Mouse (Mus musculus): ENCODE data around the gene Gm10318.
A peak's percentile ranks its signal among the peaks of the same experiment; 100 is the strongest.

Gm10318 gene

GRCm38 (mm10) chr10:77852559-77852958 is at the start of gene Gm10318:
TSS of gene Gm10318 (plus strand) at chr10:77852859.
- DNase-seq, result no peak

DNA sequence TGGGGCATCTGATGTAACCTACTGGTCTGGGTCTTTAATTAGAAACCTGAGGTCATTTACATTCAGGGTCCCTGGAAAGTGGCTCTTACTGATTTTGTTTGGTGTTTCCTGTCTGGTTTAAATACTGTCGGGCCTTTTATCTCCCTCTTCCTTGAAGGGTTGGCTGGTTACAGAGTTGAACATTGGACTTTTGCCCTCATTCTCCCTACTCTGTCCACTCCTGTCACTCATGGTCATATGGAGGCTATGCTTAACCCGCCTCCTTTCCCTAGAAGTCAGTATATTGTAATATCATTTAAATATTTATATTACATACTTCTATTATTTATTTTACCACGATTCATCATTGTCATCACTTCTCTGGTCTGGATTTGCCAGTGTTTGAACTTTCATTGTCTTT is 48.6 kb upstream of the Gm10318 start:
- no peak for DNase-seq

- no peak for DNase-seq
These were observed 40.9 kb upstream of the Gm10318 start, which contains the start of gene Gm9507 for GRCm38 (mm10) chr10:77811743-77812142. TSS of gene Gm9507 (minus strand) at chr10:77811843.

DNA sequence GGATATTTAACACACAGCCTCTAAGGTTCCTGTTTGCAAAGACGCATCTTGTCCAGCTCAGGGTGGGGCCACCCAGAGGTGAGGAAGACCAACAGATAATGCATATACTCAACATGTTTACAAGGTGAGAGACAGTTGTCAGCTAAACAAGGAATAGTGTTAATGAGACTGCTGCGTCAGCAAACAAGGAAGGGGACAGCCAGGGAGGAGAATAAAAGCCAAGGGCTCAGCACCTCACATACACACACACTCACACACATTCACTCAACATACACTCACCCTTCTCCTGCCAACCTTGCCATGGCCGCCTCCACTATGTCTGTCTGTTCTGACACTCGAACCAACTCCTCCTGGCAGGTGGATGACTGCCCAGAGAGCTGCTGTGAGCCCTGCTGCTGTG is 38.3 kb upstream of the Gm10318 start, which contains the start of gene Gm2696:
TSS of gene Gm2696 (plus strand) at position 301 of the 400 bp plus-strand sequence.
- DNase-seq, result no peak

GRCm38 (mm10) chr10:77815514-77815913 is 37.1 kb upstream of the Gm10318 start:
- DNase-seq, result peak; percentile 74

GRCm38 (mm10) chr10:77818523-77818922 is 34.1 kb upstream of the Gm10318 start:
- no peak for DNase-seq

GRCm38 (mm10) chr10:77819203-77819602 is 33.5 kb upstream of the Gm10318 start:
- DNase-seq, result no peak

DNA sequence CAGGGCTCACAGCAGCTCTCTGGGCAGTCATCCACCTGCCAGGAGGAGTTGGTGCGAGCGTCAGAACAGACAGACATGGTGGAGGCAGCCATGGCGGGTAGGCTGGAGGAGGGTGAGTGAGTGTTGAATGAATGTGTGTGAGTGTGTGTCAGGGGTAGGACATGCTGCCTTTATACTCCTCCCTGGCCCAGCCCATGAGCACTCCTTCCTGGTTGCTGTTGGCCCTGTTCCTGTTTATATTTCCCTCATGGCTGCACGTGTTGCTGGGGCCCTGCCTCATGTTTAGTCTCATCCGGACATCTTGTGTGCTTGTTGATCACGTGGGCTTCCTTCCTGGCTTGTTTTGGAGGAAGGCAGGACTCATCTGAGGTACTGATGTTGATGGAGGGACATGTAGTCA is 25.7 kb upstream of the Gm10318 start, which contains the start of gene Krtap10-4:
TSS of gene Krtap10-4 (minus strand) at position 145 of the 400 bp plus-strand sequence.
- no peak for DNase-seq

DNA sequence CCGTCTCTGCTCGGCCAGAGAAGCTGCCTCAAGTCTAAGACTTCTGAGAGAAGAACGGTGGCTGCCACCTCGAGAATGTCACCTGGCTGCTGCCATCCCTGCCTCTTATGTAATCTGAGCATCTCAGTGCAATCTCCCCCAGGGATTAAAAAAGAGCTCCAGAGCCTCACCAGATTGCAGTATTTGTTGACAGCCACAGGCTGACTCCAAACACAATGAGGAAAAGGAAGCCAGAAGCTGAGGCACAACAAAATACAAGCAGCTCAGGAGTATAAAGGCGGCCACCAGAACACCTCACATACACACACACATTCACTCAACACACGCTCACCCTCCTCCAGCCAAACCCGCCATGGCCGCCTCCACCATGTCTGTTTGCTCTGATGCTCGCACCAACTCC is 17.0 kb upstream of the Gm10318 start, which contains the start of gene Krtap10-10:
TSS of gene Krtap10-10 (plus strand) at position 301 of the 400 bp plus-strand sequence.
- no peak for DNase-seq

GRCm38 (mm10) chr10:77839006-77839405 is 13.7 kb upstream of the Gm10318 start:
- DNase-seq, result no peak

DNA sequence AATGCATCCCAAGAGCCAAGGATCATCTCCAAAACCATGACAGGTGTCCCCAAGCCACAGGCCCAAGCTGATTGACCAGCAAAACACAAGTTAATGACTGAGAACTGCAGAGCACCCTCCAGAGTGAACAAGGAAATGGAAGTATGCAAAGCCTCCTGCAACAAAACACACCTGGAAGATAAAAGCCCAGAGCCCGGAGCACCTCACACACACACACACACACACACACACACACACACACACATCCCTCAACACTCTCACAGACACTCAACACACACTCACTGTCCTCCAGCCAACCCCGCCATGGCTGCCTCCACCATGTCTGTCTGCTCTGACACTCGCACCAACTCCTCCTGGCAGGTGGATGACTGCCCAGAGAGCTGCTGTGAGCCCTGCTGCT is 6.2 kb upstream of the Gm10318 start, which contains the start of gene Gm36176:
TSS of gene Gm36176 (plus strand) at position 301 of the 400 bp plus-strand sequence.
- DNase-seq, result no peak

- no peak for DNase-seq
These were observed 5.7 kb upstream of the Gm10318 start for GRCm38 (mm10) chr10:77846961-77847360.

DNA sequence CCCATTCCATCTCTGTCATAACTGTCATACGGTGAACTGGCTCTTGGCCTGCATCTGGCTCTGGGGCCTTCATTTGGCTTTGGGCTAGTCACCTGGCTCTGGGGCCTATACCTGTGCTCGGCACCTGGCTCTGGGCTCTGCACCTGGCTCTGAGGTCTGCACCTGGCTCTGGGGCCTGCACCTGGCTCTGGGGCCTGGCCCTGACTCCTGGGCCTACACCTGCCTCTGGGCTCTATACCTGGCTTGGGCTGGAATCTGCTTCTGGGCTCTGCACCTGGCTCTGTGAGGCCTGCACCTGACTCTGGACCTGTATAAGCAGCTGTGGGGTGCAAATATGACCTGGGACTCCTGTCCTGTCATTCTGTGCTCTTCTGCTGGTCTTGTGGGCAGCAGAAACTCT is 5.1 kb upstream of the Gm10318 start:
- no peak for DNase-seq

- DNase-seq, result no peak
These were observed 9.0 kb downstream of the Gm10318 start, which contains the start of gene Gm3285 for GRCm38 (mm10) chr10:77861675-77862074. TSS of gene Gm3285 (plus strand) at chr10:77861975.

GRCm38 (mm10) chr10:77864067-77864761 is 11.6 kb downstream of the Gm10318 start:
- peak; percentile 60 for DNase-seq

DNA sequence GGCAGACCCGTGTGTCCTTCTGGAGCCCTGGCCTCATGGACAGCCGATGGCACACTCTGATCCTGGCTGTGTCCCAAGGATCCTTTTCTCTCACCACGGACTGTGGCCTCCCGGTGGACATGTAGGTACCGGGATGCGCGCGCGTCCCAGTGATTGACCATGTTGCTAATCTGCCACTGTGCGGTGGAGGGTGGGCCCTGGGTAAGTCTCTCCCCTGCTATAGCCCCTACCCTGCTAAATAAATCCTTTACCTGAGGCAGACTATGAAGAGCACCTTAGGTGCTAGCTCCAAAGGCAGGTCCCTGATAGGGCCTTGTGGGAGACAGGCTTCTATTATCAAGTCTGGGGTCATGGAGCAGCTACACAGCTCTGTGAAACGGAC is 12.1 kb downstream of the Gm10318 start:
- no peak for DNase-seq

- DNase-seq, result no peak
These were observed 14.9 kb downstream of the Gm10318 start for GRCm38 (mm10) chr10:77867546-77867945.

- DNase-seq, result no peak
These were observed 17.0 kb downstream of the Gm10318 start for GRCm38 (mm10) chr10:77869651-77870050.

GRCm38 (mm10) chr10:77878985-77879384 is 26.3 kb downstream of the Gm10318 start:
- DNase-seq, result peak; percentile 58

GRCm38 (mm10) chr10:77880305-77880704 is 27.6 kb downstream of the Gm10318 start:
- DNase-seq, result no peak

- DNase-seq, result peak; percentile 28
These were observed 29.9 kb downstream of the Gm10318 start for GRCm38 (mm10) chr10:77882553-77882952.

- DNase-seq, result no peak
These were observed 33.5 kb downstream of the Gm10318 start for GRCm38 (mm10) chr10:77886007-77886747.

- DNase-seq, result no peak
These were observed 38.4 kb downstream of the Gm10318 start for GRCm38 (mm10) chr10:77890987-77891565.
